Mouse (Mus musculus) thymus, adult 2 months (tissue): ENCODE results near the gene Olfm4.

Experiments
- CTCF ChIP-seq: fragments of 200-500 bp; IDR thresholded peaks from 2 replicates; pipeline ENCODE4 v1.5.1; 2012; ENCODE audit warnings: mild to moderate bottlenecking, control low read depth, low read length, moderate library complexity, borderline replicate concordance; ENCODE audit not compliant: control insufficient read depth, poor library complexity, insufficient read depth; ENCODE audit errors: extremely low read depth
- POLR2A ChIP-seq: fragments of 200-500 bp; IDR thresholded peaks from 2 replicates; pipeline ENCODE4 v1.6.1; 2012; ENCODE audit warnings: mild to moderate bottlenecking, low read length, control low read depth, moderate library complexity; ENCODE audit not compliant: control insufficient read depth, poor library complexity, insufficient read depth; ENCODE audit errors: extremely low read depth

DNA sequence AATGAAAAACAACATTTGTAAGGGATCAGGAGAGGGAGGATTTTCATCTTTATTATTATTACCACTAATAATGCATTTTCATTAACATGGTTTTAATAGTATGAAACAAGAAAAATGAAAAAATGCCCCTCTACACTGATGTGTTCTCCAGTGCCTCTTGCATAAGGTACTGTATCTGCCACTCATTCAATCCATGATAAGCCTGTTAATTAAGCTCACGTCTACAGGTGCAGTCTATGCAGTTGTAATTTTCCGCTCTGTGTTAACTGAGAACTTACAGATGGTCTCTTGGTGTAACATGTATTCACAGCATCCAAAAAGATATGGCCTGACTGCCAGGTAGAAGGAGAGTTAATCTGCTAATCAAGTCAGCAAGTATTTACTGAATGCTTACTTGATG, 22.3 kb upstream of the Olfm4 start:
- TF ChIP-seq CTCF (no peak), POLR2A (no peak)
